ENCODE assay signal across 11 mouse cellular contexts in genomic region chr9:120054545-120055277, GRCm38 (mm10). TPM values are rescaled to one million over a fixed set of nuclear protein-coding genes. Genes with fewer than 3 reads are reported as not detected.
A peak's percentile ranks its signal among the peaks of the same experiment; 100 is the strongest.
DNase-seq lines count a peak whose midpoint lies in the region; ATAC-seq and TF ChIP-seq lines count a peak whose summit lies in the region.
"Had no signal": no experiment of that assay in that cellular context is flagged by ENCODE, and none has a peak within 500 bp of the region (broad histone marks: within the 10 kb centered on the region; RNA-seq: fewer than 3 reads in every experiment).

No protein-coding gene starts in this region.

- H3K27ac ChIP-seq in forebrain, embryonic 11.5 days (ENCODE audit: low read depth, low read length) = no peak overlapping the region
- no peak overlapping the region for H3K27ac ChIP-seq in forebrain, postnatal 0 days (ENCODE audit: low read depth, low read length)
- H3K27ac ChIP-seq in limb, embryonic 15.5 days = 0 out of 2 replicates have a peak overlapping the region, but pooled peaks have one; percentile 1
- H3K27ac ChIP-seq: limb, embryonic 13.5 days; stomach, embryonic 15.5 days had no signal

- ATAC-seq in forebrain, embryonic 11.5 days (replicated peaks; ENCODE audit: low FRiP score) = no peak
- ATAC-seq in forebrain, postnatal 0 days = no peak
- no peak for ATAC-seq in limb, embryonic 15.5 days (ENCODE audit: insufficient number of reproducible peaks, low FRiP score, low TSS enrichment, low read depth)
- no peak for ATAC-seq in erythroblast, adult 5-6 weeks (replicated peaks; ENCODE audit: low FRiP score, poor library complexity, severe bottlenecking)

- H3K36me3 ChIP-seq in forebrain, embryonic 11.5 days (ENCODE audit: control insufficient read depth, insufficient read depth, low read length) = no peaks in the 10 kb centered on the region
- no peaks in the 10 kb centered on the region for H3K36me3 ChIP-seq in forebrain, postnatal 0 days (ENCODE audit: insufficient read depth)
- H3K36me3 ChIP-seq in limb, embryonic 15.5 days = no peaks in the 10 kb centered on the region
- H3K36me3 ChIP-seq: limb, embryonic 13.5 days; stomach, embryonic 15.5 days had no signal

- 49% methylated on average over 8 of the region's 8 CpGs for WGBS in forebrain, embryonic 11.5 days
- WGBS in forebrain, postnatal 0 days = 37% methylated on average over 8 of the region's 8 CpGs
- WGBS in limb, embryonic 15.5 days = 47% methylated on average over 8 of the region's 8 CpGs

- no peaks in the 10 kb centered on the region for H3K9me3 ChIP-seq in forebrain, embryonic 11.5 days (ENCODE audit: control insufficient read depth, low read length)
- H3K9me3 ChIP-seq in forebrain, postnatal 0 days (ENCODE audit: low read length) = no peaks in the 10 kb centered on the region
- no peaks in the 10 kb centered on the region for H3K9me3 ChIP-seq in limb, embryonic 15.5 days
- H3K9me3 ChIP-seq: limb, embryonic 13.5 days; stomach, embryonic 15.5 days had no signal

- no peak overlapping the region for H3K4me2 ChIP-seq in forebrain, embryonic 11.5 days (ENCODE audit: low read depth, low read length, severe bottlenecking)
- no peak overlapping the region for H3K4me2 ChIP-seq in forebrain, postnatal 0 days (ENCODE audit: low read depth)
- H3K4me2 ChIP-seq in limb, embryonic 15.5 days = no peak overlapping the region
- H3K4me2 ChIP-seq: limb, embryonic 13.5 days; stomach, embryonic 15.5 days had no signal

- H3K9ac ChIP-seq in forebrain, embryonic 11.5 days (ENCODE audit: low read length) = 0 out of 2 replicates have a peak overlapping the region, but pooled peaks have one; percentile 20
- no peak overlapping the region for H3K9ac ChIP-seq in forebrain, postnatal 0 days
- no peak overlapping the region for H3K9ac ChIP-seq in limb, embryonic 15.5 days
- H3K9ac ChIP-seq: limb, embryonic 13.5 days; stomach, embryonic 15.5 days had no signal

- no peaks in the 10 kb centered on the region for H3K4me1 ChIP-seq in forebrain, embryonic 11.5 days (replicated peaks; ENCODE audit: control insufficient read depth, insufficient read depth, low read length)
- H3K4me1 ChIP-seq in forebrain, postnatal 0 days (ENCODE audit: insufficient read depth) = no peaks in the 10 kb centered on the region
- H3K4me1 ChIP-seq in limb, embryonic 15.5 days = peaks cover 3% of the 10 kb centered on the region; the same call in 1 of the 2 replicates
- H3K4me1 ChIP-seq: limb, embryonic 13.5 days had no signal

- H3K27me3 ChIP-seq in forebrain, embryonic 11.5 days (ENCODE audit: control insufficient read depth, insufficient read depth, low read length) = no peaks in the 10 kb centered on the region
- H3K27me3 ChIP-seq in forebrain, postnatal 0 days (ENCODE audit: insufficient read depth, low read length) = no peaks in the 10 kb centered on the region
- H3K27me3 ChIP-seq in limb, embryonic 15.5 days = no peaks in the 10 kb centered on the region
- H3K27me3 ChIP-seq: limb, embryonic 13.5 days; stomach, embryonic 15.5 days had no signal

- DNase-seq in forebrain, embryonic 11.5 days (ENCODE audit: low spot score) = no peak
- no peak for DNase-seq in forebrain, postnatal 0 days
- peak; percentile 53 to 62 for DNase-seq in right cerebral cortex, postnatal 10 days (ENCODE audit: low spot score in 2 of 2)
- DNase-seq in right cerebral cortex, postnatal 4 days = no peak
- peak; percentile 37 to 48 for DNase-seq in spleen, postnatal 36 days (ENCODE audit: low spot score in 2 of 2)
- no peak for DNase-seq in ovary, adult 18-20 months (ENCODE audit: low spot score)

- TF ChIP-seq CTCF in forebrain, postnatal 0 days (IDR thresholded peaks at IDR 0.05; ENCODE audit: low read depth) = no peak; the same call in 1 of the 2 replicates

- no peak overlapping the region for H3K4me3 ChIP-seq in forebrain, embryonic 11.5 days (ENCODE audit: low read depth, low read length)
- no peak overlapping the region for H3K4me3 ChIP-seq in forebrain, postnatal 0 days (ENCODE audit: low read depth, low read length)
- H3K4me3 ChIP-seq in limb, embryonic 15.5 days = no peak overlapping the region
- H3K4me3 ChIP-seq: erythroblast, embryonic 14.5 days; limb, embryonic 13.5 days; stomach, embryonic 15.5 days had no signal

RNA-seq across cellular contexts. Expression of gene Cx3cr1, which starts 15.0 kb away (rescaled TPM):
- polyA plus RNA-seq in forebrain, embryonic 11.5 days (2014; fragmentation: Nextera tagmentation; extraction: Ambion mirVana) = 3.7 and 3.9 TPM in 2 replicates
- total RNA-seq in forebrain, postnatal 0 days (2014; rRNA removed) = 11.2 and 14.7 TPM in 2 replicates
- polyA plus RNA-seq in forebrain, postnatal 0 days (2015; fragmentation: Nextera tagmentation; extraction: Ambion mirVana) = 5.1 and 10.6 TPM in 2 replicates
- polyA plus RNA-seq in limb, embryonic 15.5 days (2015; fragmentation: Nextera tagmentation; extraction: Ambion mirVana) = 15.1 and 16.0 TPM in 2 replicates
- 6.7 and 7.3 TPM in 2 replicates for total RNA-seq in erythroblast, adult 5-6 weeks (2015; ENCODE audit: low replicate concordance)
- total RNA-seq in erythroblast, adult 5-6 weeks (2017; ENCODE audit: low replicate concordance) = 8.8 and 13.7 TPM in 2 replicates

RNA-seq across cellular contexts. Expression of gene Xirp1, which starts 31.3 kb away (rescaled TPM):
- polyA plus RNA-seq in forebrain, embryonic 11.5 days (2014; fragmentation: Nextera tagmentation; extraction: Ambion mirVana) = not detected in 2 replicates
- total RNA-seq in forebrain, postnatal 0 days (2014; rRNA removed) = not detected in 2 replicates
- polyA plus RNA-seq in forebrain, postnatal 0 days (2015; fragmentation: Nextera tagmentation; extraction: Ambion mirVana) = not detected in 2 replicates
- 1.2 and 4.8 TPM in 2 replicates for polyA plus RNA-seq in limb, embryonic 15.5 days (2015; fragmentation: Nextera tagmentation; extraction: Ambion mirVana)
- total RNA-seq in erythroblast, adult 5-6 weeks (2015; ENCODE audit: low replicate concordance) = not detected in 2 replicates
- total RNA-seq in erythroblast, adult 5-6 weeks (2017; ENCODE audit: low replicate concordance) = not detected in 2 replicates
- polyA plus RNA-seq: erythroblast, embryonic 14.5 days had no signal

RNA-seq across cellular contexts. Expression of gene Ccr8, which starts 37.2 kb away (rescaled TPM):
- polyA plus RNA-seq in forebrain, embryonic 11.5 days (2014; fragmentation: Nextera tagmentation; extraction: Ambion mirVana) = not detected in 2 replicates
- total RNA-seq in forebrain, postnatal 0 days (2014; rRNA removed) = not detected in 2 replicates
- polyA plus RNA-seq in forebrain, postnatal 0 days (2015; fragmentation: Nextera tagmentation; extraction: Ambion mirVana) = not detected in 2 replicates
- 5.2 and 6.6 TPM in 2 replicates for polyA plus RNA-seq in limb, embryonic 15.5 days (2015; fragmentation: Nextera tagmentation; extraction: Ambion mirVana)
- not detected in 2 replicates for total RNA-seq in erythroblast, adult 5-6 weeks (2015; ENCODE audit: low replicate concordance)
- not detected in 2 replicates for total RNA-seq in erythroblast, adult 5-6 weeks (2017; ENCODE audit: low replicate concordance)
- polyA plus RNA-seq: erythroblast, embryonic 14.5 days had no signal

RNA-seq across cellular contexts. Expression of gene Slc25a38, which starts 55.5 kb away (rescaled TPM):
- polyA plus RNA-seq in forebrain, embryonic 11.5 days (2014; fragmentation: Nextera tagmentation; extraction: Ambion mirVana) = 33.7 and 38.1 TPM in 2 replicates
- total RNA-seq in forebrain, postnatal 0 days (2014; rRNA removed) = 49.1 and 53.5 TPM in 2 replicates
- 30.8 and 31.4 TPM in 2 replicates for polyA plus RNA-seq in forebrain, postnatal 0 days (2015; fragmentation: Nextera tagmentation; extraction: Ambion mirVana)
- polyA plus RNA-seq in limb, embryonic 15.5 days (2015; fragmentation: Nextera tagmentation; extraction: Ambion mirVana) = 27.4 and 30.2 TPM in 2 replicates
- 79.7 and 177 TPM in 2 replicates for total RNA-seq in erythroblast, adult 5-6 weeks (2015; ENCODE audit: low replicate concordance)
- 230 and 266 TPM in 2 replicates for total RNA-seq in erythroblast, adult 5-6 weeks (2017; ENCODE audit: low replicate concordance)

Comparison
In these comparisons a context has a peak if more than half of its experiments do, and no peak if none do; other contexts are left out.
1. DNase-seq: peak in right cerebral cortex, postnatal 10 days (2 of 2) and spleen, postnatal 36 days (2 of 2); none in forebrain, embryonic 11.5 days (single experiment), forebrain, postnatal 0 days (single experiment), right cerebral cortex, postnatal 4 days (single experiment) and ovary, adult 18-20 months (single experiment).